9 mouse cellular contexts compared by ENCODE assay signal in the genomic region with DNA sequence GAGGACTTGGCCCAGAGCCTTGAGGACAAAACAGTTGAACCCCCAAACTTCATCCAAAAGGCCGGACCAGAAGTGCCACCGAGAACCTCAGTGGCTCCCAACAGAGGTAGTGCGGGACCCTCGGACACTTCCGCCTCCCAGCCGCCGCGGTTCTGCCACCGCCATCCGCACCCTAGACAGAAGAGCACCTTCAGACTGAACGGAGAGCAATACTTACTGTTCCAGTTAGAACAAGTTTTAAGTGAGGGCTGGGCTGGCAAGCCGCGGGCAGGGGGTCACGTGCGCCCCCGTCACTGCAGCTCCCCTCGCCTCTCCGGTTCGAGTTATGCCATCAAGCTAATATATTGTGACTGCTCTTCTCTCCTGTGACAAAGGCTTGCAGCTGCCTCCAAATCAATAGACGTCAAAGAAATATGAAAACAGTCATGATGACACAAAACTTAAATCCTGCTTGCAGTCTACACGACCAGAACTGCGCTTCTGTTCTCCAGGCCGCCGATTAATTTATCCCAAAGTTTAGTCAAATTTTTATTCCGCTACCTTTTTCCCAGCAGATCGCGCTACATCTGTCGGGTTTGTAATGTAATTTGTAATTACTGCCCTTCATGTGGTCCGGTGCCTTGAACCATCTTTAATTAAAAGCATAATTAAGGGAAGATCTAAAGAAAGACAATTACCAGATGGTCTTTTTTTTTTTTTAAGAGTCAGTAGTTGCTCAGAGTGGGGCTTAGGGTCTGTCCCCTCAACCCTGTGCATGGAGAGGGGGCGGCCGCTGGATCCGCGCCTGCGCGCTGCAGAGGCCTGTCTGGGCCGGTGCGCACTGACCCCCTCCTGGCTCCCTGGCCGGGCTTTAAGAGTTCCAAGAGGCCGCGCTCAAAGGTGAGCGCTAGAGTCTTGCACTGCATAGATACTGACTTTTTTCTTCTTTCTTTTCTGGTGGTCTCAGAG. TPM values are rescaled to one million over a fixed set of nuclear protein-coding genes. Genes with fewer than 3 reads are reported as not detected.
DNase-seq lines count a peak whose midpoint lies in the region; ATAC-seq and TF ChIP-seq lines count a peak whose summit lies in the region.
"Had no signal": no experiment of that assay in that cellular context is flagged by ENCODE, and none has a peak within 500 bp of the region (broad histone marks: within the 10 kb centered on the region; RNA-seq: fewer than 3 reads in every experiment).

No protein-coding gene starts in this region.

- no peak for TF ChIP-seq EP300 in lung, postnatal 0 days (IDR thresholded peaks at IDR 0.05)

- peak overlapping the region; percentile 45 for H3K4me2 ChIP-seq in limb, embryonic 13.5 days (replicated peaks)
- H3K4me2 ChIP-seq in lung, postnatal 0 days (replicated peaks; ENCODE audit: low read depth, low read length): no peak overlapping the region
- H3K4me2 ChIP-seq: liver, embryonic 13.5 days had no signal

- H3K9ac ChIP-seq in limb, embryonic 13.5 days: no peak overlapping the region
- H3K9ac ChIP-seq in lung, postnatal 0 days (replicated peaks; ENCODE audit: low read depth): no peak overlapping the region
- H3K9ac ChIP-seq: liver, embryonic 13.5 days had no signal

- no peak for TF ChIP-seq CTCF in testis, adult 2 months (IDR thresholded peaks at IDR 0.05; ENCODE audit: control insufficient read depth, insufficient read depth, insufficient replicate concordance, low read depth, low read length)
- TF ChIP-seq CTCF in lung, postnatal 0 days (IDR thresholded peaks at IDR 0.05): no peak

- TF ChIP-seq POLR2A in testis, adult 2 months (IDR thresholded peaks at IDR 0.05; ENCODE audit: control insufficient read depth, low read depth, low read length): no peak

- under 1% methylated on average over 41 of the region's 41 CpGs for WGBS in limb, embryonic 13.5 days
- WGBS in lung, postnatal 0 days: 2% methylated on average over 41 of the region's 41 CpGs

- no peak for DNase-seq in cerebellum, adult 11-12 months
- no peak for DNase-seq in testis, postnatal 14 days (ENCODE audit: low spot score)
- no peak for DNase-seq in lung, postnatal 0 days (ENCODE audit: low spot score)
- DNase-seq in ovary, postnatal 14 days (ENCODE audit: low spot score): no peak
- DNase-seq in thymus, postnatal 14 days: no peak
- DNase-seq: liver, embryonic 13.5 days had no signal

- H3K9me3 ChIP-seq in limb, embryonic 13.5 days: no peaks in the 10 kb centered on the region
- H3K9me3 ChIP-seq in lung, postnatal 0 days (ENCODE audit: low read length): no peaks in the 10 kb centered on the region
- H3K9me3 ChIP-seq: liver, embryonic 13.5 days had no signal

- peak overlapping the region; percentile 31; the same call in 1 of the 2 replicates for H3K4me3 ChIP-seq in testis, adult 2 months (ENCODE audit: control insufficient read depth, low read depth, low read length)
- H3K4me3 ChIP-seq in limb, embryonic 13.5 days: peak overlapping the region; percentile 25
- H3K4me3 ChIP-seq in lung, postnatal 0 days (ENCODE audit: low read depth, low read length): no peak overlapping the region
- H3K4me3 ChIP-seq: liver, embryonic 13.5 days had no signal

- peaks cover 2% of the 10 kb centered on the region for H3K27me3 ChIP-seq in testis, adult 2 months (ENCODE audit: control insufficient read depth, insufficient read depth, low read length)
- peaks cover 96% of the 10 kb centered on the region for H3K27me3 ChIP-seq in limb, embryonic 13.5 days
- H3K27me3 ChIP-seq in lung, postnatal 0 days (replicated peaks; ENCODE audit: insufficient read depth, low read length): peaks cover 72% of the 10 kb centered on the region

- peaks cover 7% of the 10 kb centered on the region for H3K4me1 ChIP-seq in testis, adult 2 months (ENCODE audit: control insufficient read depth, insufficient read depth, low read length)
- H3K4me1 ChIP-seq in limb, embryonic 13.5 days: peaks cover 9% of the 10 kb centered on the region; the same call in 1 of the 2 replicates
- H3K4me1 ChIP-seq in lung, postnatal 0 days (ENCODE audit: insufficient read depth, low read depth, low read length): no peaks in the 10 kb centered on the region
- H3K4me1 ChIP-seq: liver, embryonic 13.5 days had no signal

- 0 out of 2 replicates have a peak, but pooled peaks have one; percentile 36 for ATAC-seq in cerebellum, adult (ENCODE audit: insufficient number of reproducible peaks, low FRiP score, low TSS enrichment)
- peak; percentile 74; the same call in 1 of the 2 replicates for ATAC-seq in limb, embryonic 13.5 days (ENCODE audit: low FRiP score, low read depth)
- ATAC-seq in lung, postnatal 0 days: no peak

- no peaks in the 10 kb centered on the region for H3K36me3 ChIP-seq in testis, adult 2 months (ENCODE audit: control insufficient read depth, insufficient read depth, low read length)
- H3K36me3 ChIP-seq in limb, embryonic 13.5 days: no peaks in the 10 kb centered on the region
- no peaks in the 10 kb centered on the region for H3K36me3 ChIP-seq in lung, postnatal 0 days (ENCODE audit: insufficient read depth, low read length)
- H3K36me3 ChIP-seq: liver, embryonic 13.5 days had no signal

- no peak overlapping the region for H3K27ac ChIP-seq in testis, adult 2 months (ENCODE audit: control insufficient read depth, insufficient read depth, low read depth, low read length)
- H3K27ac ChIP-seq in limb, embryonic 13.5 days: no peak overlapping the region
- H3K27ac ChIP-seq in lung, postnatal 0 days (ENCODE audit: low read length): no peak overlapping the region
- H3K27ac ChIP-seq: liver, embryonic 13.5 days had no signal

RNA-seq across cellular contexts. Expression of gene Pax6, which starts 8.5 kb away (rescaled TPM):
- 0.32 and 0.35 TPM in 2 replicates for polyA plus RNA-seq in testis, adult 2 months (2012; rRNA removed)
- polyA plus RNA-seq in limb, embryonic 13.5 days (2015; fragmentation: Nextera tagmentation; extraction: Ambion mirVana): 0.39 and 0.55 TPM in 2 replicates
- not detected in 2 replicates for polyA plus RNA-seq in lung, postnatal 0 days (2015; fragmentation: Nextera tagmentation; extraction: Ambion mirVana)
